Mouse (Mus musculus) spleen, postnatal 14 days (tissue): ENCODE measurements around the gene Gabrr3.
A peak's percentile ranks its signal among the peaks of the same experiment; 100 is the strongest.

Experiments used
- DNase-seq, 2 experiments: peaks; one replicate each; pipeline ENCODE4 v3.0.0; 2021 to 2022; ENCODE audit warnings: low spot score in 2 of 2

Gabrr3 gene

DNA sequence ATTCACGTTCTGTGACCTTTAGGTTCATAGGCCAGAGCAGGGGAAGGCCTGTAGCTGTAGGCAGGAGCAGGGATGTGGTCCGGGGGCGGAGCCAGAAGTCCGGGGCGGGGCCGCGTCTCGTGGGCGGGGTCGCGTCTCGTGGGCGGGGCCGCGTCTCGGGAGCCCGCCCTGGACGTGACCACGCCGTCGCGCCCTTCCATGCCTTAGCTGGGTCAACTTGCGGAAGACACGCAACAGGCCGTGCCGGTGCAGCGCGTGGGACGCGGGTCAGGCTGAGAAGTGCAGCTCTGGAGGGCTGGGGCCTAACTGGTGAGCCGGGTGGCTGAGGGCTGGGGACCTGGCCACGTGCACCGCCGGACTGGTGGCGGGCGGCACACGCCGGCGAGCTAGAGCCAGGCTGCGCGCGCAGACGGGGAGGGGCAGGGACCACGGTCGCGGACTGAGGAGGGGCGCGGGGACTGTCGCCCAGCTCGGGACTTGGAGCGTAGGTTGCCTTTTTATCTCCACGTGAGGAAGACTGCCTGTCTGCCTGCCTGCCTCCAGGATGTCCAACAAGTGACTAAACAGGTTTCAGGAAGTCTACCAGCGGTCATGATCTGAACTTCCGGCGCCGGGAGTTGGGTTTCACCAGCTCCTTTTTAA lies 64.6 kb downstream of the Gabrr3 start, which contains the start of gene Riox2:
Gene Riox2 (plus strand): TSS at position 139 of the 642 bp plus-strand sequence.
- peak; percentile 76 to 80 for DNase-seq

DNA sequence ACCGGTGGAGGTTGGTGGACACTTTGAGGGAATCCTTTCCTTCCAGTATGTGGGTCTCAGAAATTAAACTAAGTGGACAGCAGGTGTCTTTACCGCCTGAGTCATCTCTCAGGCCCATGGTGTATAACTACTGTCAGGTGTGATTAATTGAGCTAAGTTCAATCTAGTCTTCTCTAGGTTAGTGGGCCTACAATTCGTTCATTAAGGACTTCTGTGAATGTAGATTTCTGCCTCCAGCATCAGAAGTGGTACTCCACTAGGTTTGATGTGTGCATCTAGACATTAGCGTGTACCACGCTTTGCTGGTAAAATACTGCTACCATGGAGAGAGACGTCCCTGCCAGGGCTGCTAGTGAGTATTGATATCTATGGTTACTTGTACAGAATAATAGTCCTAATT lies 65.4 kb downstream of the Gabrr3 start:
- DNase-seq: no peak

DNA sequence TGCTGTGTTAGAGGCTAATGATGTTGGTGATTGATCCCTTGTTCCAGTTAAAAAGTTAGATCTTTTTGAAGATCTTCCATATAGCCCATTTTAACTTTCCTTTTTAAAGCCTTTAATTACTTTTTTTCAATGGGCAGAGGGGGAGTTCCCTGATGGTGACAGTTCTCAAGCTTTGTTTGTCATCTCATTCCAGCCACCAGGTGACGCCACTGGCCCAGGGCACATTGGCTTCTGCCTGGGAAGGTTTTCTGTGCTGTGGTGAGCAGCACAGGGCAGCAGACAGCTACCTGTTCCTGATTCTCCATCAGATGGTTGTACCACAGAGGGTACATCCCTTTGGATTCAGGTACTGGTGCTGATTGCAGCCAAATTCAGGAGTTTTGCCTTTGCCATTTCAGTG lies 67.7 kb downstream of the Gabrr3 start:
- DNase-seq: peak; percentile 26 to 58

DNA sequence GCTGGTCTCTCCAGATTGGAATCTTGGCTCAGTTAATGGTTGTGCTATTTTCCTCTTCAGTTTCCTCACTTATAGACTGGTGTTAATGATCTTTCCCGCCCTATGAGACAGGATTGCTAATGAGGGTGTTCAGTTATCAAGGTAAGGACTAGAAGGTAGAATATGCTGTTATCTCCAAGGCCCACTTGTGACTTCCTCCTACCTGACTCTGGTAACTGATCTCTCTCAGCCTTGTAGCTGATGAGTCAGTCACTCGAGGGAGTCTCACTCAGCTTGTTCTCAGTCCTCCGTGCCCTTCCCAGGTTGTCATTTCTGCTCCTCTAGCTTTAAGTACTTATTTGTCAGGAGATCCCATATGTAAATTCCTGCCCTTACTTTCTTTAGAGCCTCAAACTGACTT lies 70.8 kb downstream of the Gabrr3 start:
- DNase-seq: no peak

DNA sequence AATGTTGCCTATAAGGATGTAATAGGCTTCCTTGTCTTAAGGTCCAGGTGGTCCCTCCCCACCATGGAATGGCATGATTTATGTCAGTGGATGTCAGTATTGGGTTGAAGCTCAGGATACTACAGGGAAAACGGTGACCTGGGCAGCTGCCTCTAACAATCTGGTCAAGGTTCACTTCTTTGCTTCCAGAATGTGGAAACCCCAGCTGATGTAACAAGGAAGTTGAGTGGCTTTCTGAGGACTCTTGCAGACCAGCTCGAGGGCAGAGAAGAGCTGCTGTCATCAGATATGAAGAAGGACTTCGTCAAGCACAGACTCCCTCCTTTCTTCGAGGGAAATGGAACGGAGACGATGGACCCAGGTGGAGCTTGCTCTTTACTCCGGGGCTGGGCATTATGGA lies 80.1 kb downstream of the Gabrr3 start:
- DNase-seq: no peak

DNA sequence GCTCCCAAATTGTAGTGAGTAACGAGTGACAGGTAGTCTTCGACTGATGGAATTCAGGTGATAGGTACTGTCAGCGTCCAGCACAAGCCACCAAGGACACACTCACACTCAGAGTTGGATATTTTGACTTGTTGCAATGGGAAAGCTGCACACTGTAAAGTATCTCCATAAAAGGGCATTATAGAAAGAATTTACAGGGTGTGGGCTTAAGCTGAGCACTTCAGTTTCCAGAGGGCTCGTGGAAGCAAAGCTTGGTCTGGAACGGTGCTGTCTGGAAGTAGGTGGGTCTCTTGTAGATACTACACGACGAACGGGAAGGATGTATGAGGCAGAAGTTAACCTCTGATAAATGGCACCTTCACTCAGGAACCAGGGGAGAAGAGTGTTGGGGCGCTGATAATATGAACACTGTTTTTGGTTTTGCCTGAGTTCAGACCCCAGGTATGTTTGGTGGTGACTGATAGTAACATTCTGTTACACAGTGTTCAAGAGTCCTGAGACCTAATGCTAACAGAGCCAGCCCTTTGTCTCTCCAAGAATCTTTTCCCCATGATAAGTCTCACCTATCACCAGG lies 80.9 kb downstream of the Gabrr3 start:
- DNase-seq: no peak

DNA sequence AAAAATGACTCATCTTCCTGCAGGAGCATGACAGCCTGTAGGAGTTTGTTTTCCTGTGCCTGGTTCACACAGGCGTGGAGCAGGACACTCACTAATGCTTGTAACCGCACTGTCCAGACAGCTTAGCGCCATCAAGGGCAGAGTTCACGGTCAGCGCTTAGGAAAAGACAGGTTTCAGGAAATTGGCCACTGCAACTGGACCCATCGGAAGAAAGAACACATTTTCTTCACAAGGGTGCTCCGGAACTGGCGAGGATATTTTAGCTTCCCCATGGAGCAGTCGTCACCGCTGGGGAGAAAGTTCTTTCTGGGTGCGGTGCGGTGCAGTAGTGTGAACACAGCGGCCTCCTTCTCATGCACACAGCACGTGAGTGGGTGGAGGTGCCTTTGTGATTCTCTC lies 86.1 kb downstream of the Gabrr3 start:
- DNase-seq: no peak

DNA sequence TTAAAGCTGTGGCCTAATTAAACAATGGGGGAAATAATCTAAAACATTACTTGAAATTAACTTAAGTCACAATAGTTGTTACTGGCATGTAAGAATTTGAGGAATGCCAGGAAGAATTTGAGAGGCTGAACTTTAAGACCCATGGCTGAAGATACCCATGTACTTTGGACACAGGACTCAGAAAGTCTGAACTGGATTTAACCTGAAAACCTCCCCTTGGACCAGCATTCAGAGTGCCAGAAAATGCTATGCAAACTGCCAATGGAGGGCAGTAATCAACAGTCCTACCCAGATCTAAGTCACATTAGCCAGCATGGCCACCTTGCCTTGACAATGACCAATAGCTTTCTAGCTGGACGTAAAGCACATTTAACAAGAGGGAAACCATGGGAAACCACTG lies 90.8 kb downstream of the Gabrr3 start:
- DNase-seq: no peak

DNA sequence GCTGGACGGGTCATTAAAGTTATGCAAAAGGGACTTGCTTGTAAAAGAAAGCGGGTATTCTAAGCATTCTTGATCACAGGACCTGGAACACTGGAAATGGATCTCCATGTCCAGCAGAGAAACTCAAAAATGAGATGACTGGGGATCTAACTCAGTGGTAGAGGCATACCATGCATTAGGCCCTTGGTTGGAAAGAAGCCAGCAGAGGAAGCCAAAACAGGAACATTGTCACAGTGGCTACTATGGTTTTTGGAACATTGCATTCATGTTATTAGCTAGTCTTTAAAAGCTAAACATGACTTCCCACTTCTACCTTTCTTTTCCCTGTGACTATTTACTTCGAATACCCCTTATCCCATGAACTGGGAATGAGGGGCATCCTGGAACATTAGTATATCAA lies 92.0 kb downstream of the Gabrr3 start:
- no peak for DNase-seq

DNA sequence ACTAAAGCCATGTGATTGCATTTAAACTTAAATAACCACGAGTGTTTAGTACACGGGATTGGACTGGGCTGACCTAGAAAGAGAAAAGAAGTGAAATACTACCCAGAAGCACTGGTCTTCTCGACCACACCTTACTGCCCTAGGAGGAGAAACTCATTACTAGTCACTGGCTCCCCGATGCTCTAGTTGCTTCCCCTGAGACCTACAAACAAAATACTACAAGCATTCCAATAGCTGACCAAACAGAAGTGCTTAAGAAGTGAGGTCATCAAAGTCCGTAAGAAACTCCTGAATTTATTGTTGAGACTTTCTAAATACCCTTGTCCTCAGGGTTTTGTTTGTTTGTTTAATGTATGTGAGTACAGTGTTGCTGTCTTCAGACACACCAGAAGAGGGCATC lies 102.7 kb downstream of the Gabrr3 start:
- DNase-seq: no peak
